Mouse (Mus musculus) gastrocnemius, adult 2 months (tissue): Measurements from ENCODE around the gene Dnajc3. TPM values are rescaled to one million over a fixed set of nuclear protein-coding genes. Genes with fewer than 3 reads are reported as not detected.

Experiments used
- DNase-seq: peaks from one replicate; pipeline ENCODE4 v3.0.0; 2022
- H3K27ac ChIP-seq: fragments of 200-600 bp; 2 replicates; pipeline ENCODE4 v1.8.1; 2022; ENCODE audit warnings: mild to moderate bottlenecking
- H3K4me3 ChIP-seq: fragments of 200-600 bp; 2 replicates; pipeline ENCODE4 v1.8.1; 2022; ENCODE audit warnings: mild to moderate bottlenecking, moderate library complexity
- CTCF ChIP-seq: fragments of 200-600 bp; IDR thresholded peaks from 2 replicates; pipeline ENCODE4 v1.8.1; 2022; ENCODE audit warnings: antibody characterized with exemption, mild to moderate bottlenecking, moderate library complexity
- intact Hi-C: fragments of 180-260 bp; cut with DNase I; formaldehyde crosslinking; loops from one replicate; pipeline ENCODE4 v1.15.1; 2025
- total RNA-seq, 2 experiments: library from RNA; stranded (reverse); gene quantifications; 2 replicates each; pipeline ENCODE4 v1.2.3; 2021

Gene Dnajc3
- total RNA-seq, 2 experiments from 2014 or later: 18.3 to 25.0 TPM

- no peak for DNase-seq
- H3K4me3 ChIP-seq: no peak overlapping the region
- no peak overlapping the region for H3K27ac ChIP-seq
- no peak for TF ChIP-seq CTCF
- intact Hi-C loops: loop anchor here (5.0 to 10.0 kb wide), 2 partner anchors 73 to 116 kb away; no protein-coding TSS in a partner anchor
Observed at GRCm38 (mm10) chr14:118911521-118911920, 26.3 kb upstream of the Dnajc3 start.

DNA sequence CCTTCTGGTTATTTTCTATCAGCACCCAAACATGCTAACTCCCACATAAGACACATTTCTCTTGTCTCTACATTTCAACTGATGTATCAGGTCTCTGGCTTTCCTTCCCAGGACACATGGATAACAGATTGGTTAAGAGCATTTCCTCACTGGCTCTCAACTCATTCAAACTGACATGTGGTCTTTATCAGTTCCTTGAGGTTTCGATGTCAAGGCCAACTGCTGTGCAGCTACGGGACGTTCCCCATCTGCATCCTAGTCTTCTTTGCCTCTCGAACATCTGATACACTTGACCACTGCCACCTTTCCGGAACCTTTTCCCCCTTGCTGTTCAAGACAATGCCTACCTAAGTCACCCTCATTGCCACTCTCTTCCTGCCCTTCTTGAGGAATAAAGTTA is 24.1 kb upstream of the Dnajc3 start:
- Histone ChIP-seq H3K4me3 (no peak overlapping the region), H3K27ac (no peak overlapping the region)
- intact Hi-C loops: loop anchor here (5.0 to 10.0 kb wide), 2 partner anchors 71 to 114 kb away; no protein-coding TSS in a partner anchor
- DNase-seq: no peak
- TF ChIP-seq CTCF: no peak

GRCm38 (mm10) chr14:118919025-118919424 is 18.8 kb upstream of the Dnajc3 start:
- H3K4me3 ChIP-seq: no peak overlapping the region
- intact Hi-C loops: loop anchor here (10.0 kb wide), 1 partner anchor 66 kb away; no protein-coding TSS in a partner anchor
- no peak overlapping the region for H3K27ac ChIP-seq
- peak; percentile 66 for TF ChIP-seq CTCF
- no peak for DNase-seq

DNA sequence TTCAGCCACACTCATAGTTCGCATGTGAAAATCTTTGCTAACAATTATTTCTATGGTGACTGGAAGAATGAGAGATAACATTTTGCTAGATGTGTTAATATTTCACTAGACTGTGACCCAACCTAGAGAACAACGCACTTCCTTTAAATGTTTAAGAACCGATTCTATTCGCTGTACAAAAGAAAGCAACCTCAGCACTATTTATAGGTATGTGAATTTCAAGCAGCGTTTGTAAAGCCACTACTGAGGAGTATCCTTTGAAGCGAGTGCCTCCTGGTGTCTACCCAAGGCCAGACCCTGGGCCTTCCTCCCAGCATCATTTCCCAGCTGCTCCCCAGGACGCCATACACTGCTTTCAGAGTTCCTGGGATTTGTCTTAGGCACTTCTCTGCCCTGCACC is 17.1 kb upstream of the Dnajc3 start:
- TF ChIP-seq CTCF: no peak
- intact Hi-C loops: no loop called here
- H3K4me3 ChIP-seq: no peak overlapping the region
- no peak overlapping the region for H3K27ac ChIP-seq
- no peak for DNase-seq

- TF ChIP-seq CTCF: no peak
- intact Hi-C loops: no loop called here
- no peak for DNase-seq
- H3K27ac ChIP-seq: no peak overlapping the region
- H3K4me3 ChIP-seq: peak overlapping the region; percentile 56
Observed at GRCm38 (mm10) chr14:118922251-118922650, 15.5 kb upstream of the Dnajc3 start.

DNA sequence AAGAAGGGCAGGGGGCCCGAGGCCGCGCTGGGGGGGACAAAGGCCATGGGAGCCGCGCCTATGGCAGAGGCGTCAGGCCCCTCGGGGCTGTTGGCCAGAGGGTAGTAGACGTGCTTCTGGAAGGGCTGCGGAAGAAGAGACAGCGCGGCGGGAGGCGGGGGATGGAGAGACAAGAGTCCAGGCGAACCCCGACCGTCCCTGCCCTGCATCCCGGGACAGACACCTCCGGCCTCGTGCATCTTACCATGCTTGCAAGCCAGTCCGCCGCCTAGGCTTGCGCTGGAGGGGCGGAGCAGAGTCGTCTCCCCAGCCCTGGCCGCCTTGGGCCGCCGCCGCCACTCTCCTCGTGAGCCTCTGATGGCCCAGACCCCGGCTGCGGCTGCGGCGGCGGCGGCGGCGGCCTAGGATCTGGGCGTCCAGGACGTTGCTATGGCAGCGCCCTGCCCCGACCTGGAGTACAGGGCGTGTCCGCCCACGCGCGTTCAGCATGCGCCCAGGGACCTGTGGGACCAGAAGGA is 15.1 kb upstream of the Dnajc3 start:
- no peak overlapping the region for H3K27ac ChIP-seq
- DNase-seq: peak; percentile 41
- H3K4me3 ChIP-seq: peak overlapping the region; percentile 56
- TF ChIP-seq CTCF: no peak
- intact Hi-C loops: no loop called here

DNA sequence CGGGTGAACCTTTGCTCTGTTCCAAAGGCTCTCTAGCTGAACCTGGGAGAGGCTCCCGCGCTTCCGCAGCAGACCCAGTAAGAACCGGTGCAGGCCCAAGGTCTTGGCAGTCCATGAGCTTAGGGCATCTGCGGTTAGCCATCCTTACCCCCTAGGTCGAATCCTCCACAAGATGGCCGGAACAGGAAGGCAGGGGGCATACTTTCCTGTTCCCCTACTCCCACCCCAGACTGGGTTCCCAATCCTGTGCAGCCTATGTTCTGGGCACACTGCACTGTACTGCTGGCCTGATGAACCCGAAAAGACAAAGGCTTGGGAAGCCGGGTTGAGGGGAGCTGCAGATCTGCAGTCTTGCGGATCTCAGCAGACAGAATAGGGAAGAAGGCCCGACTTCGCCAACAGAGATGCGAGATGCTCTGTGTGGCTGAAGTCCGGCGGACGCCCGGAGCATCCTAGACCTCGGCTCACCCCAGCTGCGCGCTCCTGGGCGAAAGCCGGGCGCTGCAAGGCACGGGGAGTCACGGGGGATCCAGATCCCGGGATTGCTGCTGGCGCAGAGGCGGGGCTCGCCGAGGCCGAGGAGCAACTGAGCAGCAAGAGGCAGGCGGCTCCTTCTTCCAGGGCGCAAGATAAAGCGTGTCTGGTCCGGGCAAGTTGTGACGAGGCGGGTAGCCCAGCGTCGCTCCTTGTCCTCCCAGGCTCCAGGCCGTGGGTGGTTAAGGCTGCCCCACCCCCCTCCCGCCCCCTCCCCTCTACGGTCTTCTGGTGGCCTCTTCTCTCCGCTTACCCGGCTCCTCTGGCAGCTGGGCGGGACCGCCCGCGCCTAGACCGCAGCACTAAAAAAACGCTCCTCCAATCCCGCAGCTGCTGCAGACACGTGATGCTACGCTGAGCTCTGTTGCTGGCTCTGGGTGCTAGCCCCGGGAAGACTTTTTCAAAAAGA is 12.8 kb upstream of the Dnajc3 start, which contains the start of gene Dzip1:
Dzip1 (minus strand) TSS at position 788 of the 943 bp plus-strand sequence.
- TF ChIP-seq CTCF: no peak
- Histone ChIP-seq H3K4me3 (peak within 1 kb of the TSS; percentile 73), H3K27ac (peak within 1 kb of the TSS; percentile 65)
- intact Hi-C loops: no loop called here
- DNase-seq: peak; percentile 82

GRCm38 (mm10) chr14:118928565-118928964 is 9.2 kb upstream of the Dnajc3 start:
- no peak overlapping the region for H3K4me3 ChIP-seq
- TF ChIP-seq CTCF: no peak
- DNase-seq: peak; percentile 35
- H3K27ac ChIP-seq: peak overlapping the region; percentile 54; the same call in 1 of the 2 replicates
- intact Hi-C loops: no loop called here

GRCm38 (mm10) chr14:118929779-118930178 is 8.0 kb upstream of the Dnajc3 start:
- no peak overlapping the region for H3K27ac ChIP-seq
- DNase-seq: no peak
- intact Hi-C loops: no loop called here
- no peak for TF ChIP-seq CTCF
- H3K4me3 ChIP-seq: no peak overlapping the region

GRCm38 (mm10) chr14:118930777-118931176 is 7.0 kb upstream of the Dnajc3 start:
- DNase-seq: no peak
- intact Hi-C loops: no loop called here
- no peak overlapping the region for H3K4me3 ChIP-seq
- no peak for TF ChIP-seq CTCF
- no peak overlapping the region for H3K27ac ChIP-seq

DNA sequence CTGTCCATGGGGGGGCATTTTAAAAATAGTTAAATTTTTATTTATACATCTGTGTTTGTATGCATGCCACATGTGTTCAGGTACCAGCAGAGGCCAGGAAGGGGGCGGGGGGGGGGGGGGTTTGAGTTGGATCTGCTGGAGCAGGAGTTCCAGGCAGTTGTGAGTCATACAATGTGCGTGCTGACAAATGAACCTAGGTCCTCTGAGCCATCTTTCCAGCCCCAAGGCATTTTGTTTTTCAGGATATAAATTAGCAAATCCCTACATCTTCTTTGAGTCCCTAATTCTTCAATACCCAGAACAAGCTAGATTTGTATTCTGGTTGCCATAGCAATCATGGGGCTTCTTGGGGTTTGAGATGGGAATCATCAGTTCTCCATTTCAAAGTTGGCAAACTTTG is 6.6 kb upstream of the Dnajc3 start:
- Histone ChIP-seq H3K27ac (no peak overlapping the region), H3K4me3 (no peak overlapping the region)
- TF ChIP-seq CTCF: no peak
- no peak for DNase-seq
- intact Hi-C loops: no loop called here

- intact Hi-C loops: no loop called here
- TF ChIP-seq CTCF: no peak
- Histone ChIP-seq H3K27ac (no peak overlapping the region), H3K4me3 (no peak overlapping the region)
- DNase-seq: no peak
Observed at GRCm38 (mm10) chr14:118932956-118933355, 4.8 kb upstream of the Dnajc3 start.

GRCm38 (mm10) chr14:118934686-118935085 is 3.1 kb upstream of the Dnajc3 start:
- no peak for TF ChIP-seq CTCF
- intact Hi-C loops: no loop called here
- no peak overlapping the region for H3K27ac ChIP-seq
- no peak for DNase-seq
- H3K4me3 ChIP-seq: no peak overlapping the region

DNA sequence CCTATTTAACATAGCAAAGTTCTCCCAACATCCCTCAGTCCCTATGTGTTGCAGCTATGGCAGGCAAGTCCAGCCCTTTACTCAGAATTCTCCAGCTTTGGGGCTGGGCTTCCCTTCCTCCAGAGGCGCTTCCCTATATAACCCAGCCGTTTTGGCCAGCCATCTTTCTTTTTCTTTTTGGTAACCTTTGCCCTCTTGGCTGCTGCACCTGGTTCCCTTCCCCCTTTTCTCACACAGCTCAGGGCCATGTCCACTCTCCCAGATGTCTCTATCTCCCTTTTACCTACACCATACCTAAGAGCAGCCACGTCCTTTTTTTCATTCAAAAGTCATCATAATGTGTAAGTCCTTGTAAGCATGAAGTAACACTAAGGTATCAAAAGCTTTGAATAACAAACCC is 1.5 kb upstream of the Dnajc3 start:
- Histone ChIP-seq H3K4me3 (no peak overlapping the region), H3K27ac (no peak overlapping the region)
- TF ChIP-seq CTCF: no peak
- DNase-seq: no peak
- intact Hi-C loops: no loop called here
